Mouse (Mus musculus) thymus, adult 2 months (tissue): ENCODE results near the gene Vps53. TPM values are rescaled to one million over a fixed set of nuclear protein-coding genes. Genes with fewer than 3 reads are reported as not detected.
"Not testable (repeated sequence)": the region's sequence is repeated elsewhere in the genome, so short reads cannot be mapped to it uniquely, and the experiment has no call there.

ENCODE experiments used
- DNase-seq: peaks from one replicate; pipeline ENCODE4 v3.0.0; 2021
- H3K27ac ChIP-seq: fragments of 200-500 bp; 2 replicates; pipeline ENCODE4 v1.5.1; 2012; ENCODE audit warnings: low read length, control low read depth; ENCODE audit not compliant: control insufficient read depth, insufficient read depth
- H3K27me3 ChIP-seq: fragments of 200-500 bp; 2 replicates; pipeline ENCODE4 v1.6.1; 2012; ENCODE audit warnings: mild to moderate bottlenecking, low read length, moderate library complexity, mixed read lengths; ENCODE audit not compliant: control insufficient read depth, insufficient read depth
- H3K36me3 ChIP-seq: fragments of 200-500 bp; 2 replicates; pipeline ENCODE4 v1.6.1; 2012; ENCODE audit warnings: mild to moderate bottlenecking, low read length, moderate library complexity; ENCODE audit not compliant: control insufficient read depth, insufficient read depth
- H3K4me1 ChIP-seq: fragments of 200-500 bp; replicated peaks from 2 replicates; pipeline ENCODE4 v1.6.1; 2012; ENCODE audit warnings: low read length; ENCODE audit not compliant: control insufficient read depth, insufficient read depth
- H3K4me3 ChIP-seq: fragments of 200-500 bp; 2 replicates; pipeline ENCODE4 v1.5.1; 2012; ENCODE audit warnings: mild to moderate bottlenecking, low read length, control low read depth, moderate library complexity; ENCODE audit not compliant: control insufficient read depth, insufficient read depth
- CTCF ChIP-seq: fragments of 200-500 bp; IDR thresholded peaks from 2 replicates; pipeline ENCODE4 v1.5.1; 2012; ENCODE audit warnings: mild to moderate bottlenecking, control low read depth, low read length, moderate library complexity, borderline replicate concordance; ENCODE audit not compliant: control insufficient read depth, poor library complexity, insufficient read depth; ENCODE audit errors: extremely low read depth
- POLR2A ChIP-seq: fragments of 200-500 bp; IDR thresholded peaks from 2 replicates; pipeline ENCODE4 v1.6.1; 2012; ENCODE audit warnings: mild to moderate bottlenecking, low read length, control low read depth, moderate library complexity; ENCODE audit not compliant: control insufficient read depth, poor library complexity, insufficient read depth; ENCODE audit errors: extremely low read depth
- WGBS: fragments of 180-500 bp; shearing (Covaris S2); methylation state at CpG from one replicate; pipeline ENCODE4 v1.1.7; 2018; 5-methylcytosine and 5-hydroxymethylcytosine counted together
- polyA plus RNA-seq: library from polyadenylated mRNA; depleted of rRNA; stranded (reverse); fragments of >200 nt; gene quantifications from 2 replicates; pipeline ENCODE4 v1.2.3, GENCODE M21; 2012; rRNA removed

Gene Vps53
- polyA plus RNA-seq, 1 experiment = 33.7 TPM

DNA sequence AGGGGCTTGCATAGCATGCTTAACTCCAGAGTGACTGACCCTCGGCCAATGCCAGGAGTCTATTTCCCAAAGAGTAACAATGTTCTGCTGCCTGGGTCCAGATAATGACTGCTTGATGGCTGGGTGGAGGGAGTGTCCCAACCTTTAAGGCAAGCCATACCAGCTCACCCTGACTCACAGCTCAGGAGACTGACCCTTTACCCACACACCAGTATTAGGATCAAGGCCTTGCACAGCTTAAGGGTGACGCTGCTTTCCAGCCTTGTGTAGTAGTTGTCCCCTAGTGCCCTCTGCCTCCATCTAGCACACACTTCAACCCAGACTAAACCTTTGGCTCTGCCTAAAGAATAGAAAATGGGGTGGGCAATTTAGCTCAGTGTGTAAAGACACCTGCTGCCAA lies 171.3 kb downstream of the Vps53 start:
- TF ChIP-seq POLR2A (no peak), CTCF (no peak)
- 96% methylated on average over 2 of the region's 2 CpGs for WGBS

GRCm38 (mm10) chr11:76004276-76004675 lies 175.2 kb downstream of the Vps53 start:
- not testable (repeated sequence) for H3K27ac ChIP-seq, H3K4me3 ChIP-seq, H3K27me3 ChIP-seq, H3K4me1 ChIP-seq, DNase-seq, H3K36me3 ChIP-seq
- 97% methylated on average over 7 of the region's 7 CpGs for WGBS

More for the DNA sequence above, 171.3 kb downstream of the Vps53 start:
- Histone ChIP-seq H3K4me3 (no peak overlapping the region), H3K4me1 (no peaks in the 10 kb centered on the region), H3K36me3 (no peaks in the 10 kb centered on the region), H3K27me3 (no peaks in the 10 kb centered on the region), H3K27ac (no peak overlapping the region)
- no peak for DNase-seq

GRCm38 (mm10) chr11:76001237-76001878 lies 178.1 kb downstream of the Vps53 start:
- no peak for TF ChIP-seq CTCF
- TF ChIP-seq POLR2A = no peak
- Histone ChIP-seq H3K27ac (no peak overlapping the region), H3K36me3 (no peaks in the 10 kb centered on the region), H3K4me3 (no peak overlapping the region), H3K4me1 (peaks cover 6% of the 10 kb centered on the region), H3K27me3 (no peaks in the 10 kb centered on the region)
- 69% methylated on average over 3 of the region's 3 CpGs for WGBS
- no peak for DNase-seq

- TF ChIP-seq POLR2A = no peak
- TF ChIP-seq CTCF = no peak
- Histone ChIP-seq H3K4me1 (peaks cover 6% of the 10 kb centered on the region), H3K36me3 (no peaks in the 10 kb centered on the region), H3K27ac (no peak overlapping the region), H3K4me3 (no peak overlapping the region), H3K27me3 (no peaks in the 10 kb centered on the region)
- DNase-seq = no peak
- 96% methylated on average over 5 of the region's 5 CpGs for WGBS
Observed at GRCm38 (mm10) chr11:76000701-76001100, 178.7 kb downstream of the Vps53 start.

GRCm38 (mm10) chr11:75999440-76000155 lies 179.8 kb downstream of the Vps53 start, which contains the start of gene 1700016K19Rik:
Gene 1700016K19Rik (plus strand): TSS chr11:75999912.
- H3K27me3 ChIP-seq = no peaks in the 10 kb centered on the region
- peak within 1 kb of the TSS; percentile 19 for H3K4me3 ChIP-seq
- WGBS = 14% methylated on average over 35 of the region's 36 CpGs
- TF ChIP-seq CTCF (peak; percentile 63; the same call in 1 of the 2 replicates), POLR2A (no peak)
- H3K36me3 ChIP-seq = no peaks in the 10 kb centered on the region
- no peak within 1 kb of the TSS for H3K27ac ChIP-seq
- H3K4me1 ChIP-seq = peaks cover 6% of the 10 kb centered on the region
- peak; percentile 86 for DNase-seq

Other genes with a start within 250 kb of the Vps53 start
- gene Rph3al, start 241.2 kb downstream of the Vps53 start, polyA plus RNA-seq = 7.6 TPM in 2 replicates
- 0.38 and 0.74 TPM in 2 replicates for gene 1700016K19Rik, start 179.7 kb downstream of the Vps53 start, polyA plus RNA-seq
- gene Rflnb, start 151.9 kb downstream of the Vps53 start, polyA plus RNA-seq = 8.7 and 8.9 TPM in 2 replicates
- 17.4 and 19.4 TPM in 2 replicates for gene Fam57a, start within 50 bp of the Vps53 start, polyA plus RNA-seq
- 0.37 and 1.4 TPM in 2 replicates for gene Dbil5, start 38.0 kb upstream of the Vps53 start, polyA plus RNA-seq
- gene Gemin4, start 38.0 kb upstream of the Vps53 start, polyA plus RNA-seq = 12.6 and 16.4 TPM in 2 replicates
- 7.6 and 8.4 TPM in 2 replicates for gene Mrm3, start 64.1 kb upstream of the Vps53 start, polyA plus RNA-seq
- 6.4 and 6.6 TPM in 2 replicates for gene Glod4, start 64.1 kb upstream of the Vps53 start, polyA plus RNA-seq
- gene Nxn, start 219.5 kb upstream of the Vps53 start, polyA plus RNA-seq = 24.7 and 25.3 TPM in 2 replicates
- gene Timm22, start 227.3 kb upstream of the Vps53 start, polyA plus RNA-seq = 18.0 and 20.4 TPM in 2 replicates